Mouse (Mus musculus) midbrain, postnatal 0 days (tissue): ENCODE data around the gene Zfp740. TPM values are rescaled to one million over a fixed set of nuclear protein-coding genes. Genes with fewer than 3 reads are reported as not detected.

Experiments used
- ATAC-seq: fragments of 200-750 bp; cut with Nextera tagmentation; 2 replicates; pipeline ENCODE4 v1.8.0; 2017; ENCODE audit warnings: moderate number of reproducible peaks, mild to moderate bottlenecking, moderate TSS enrichment, moderate library complexity; ENCODE audit not compliant: low FRiP score
- DNase-seq: peaks from one replicate; pipeline ENCODE4 v3.0.0-alpha.2; 2015; ENCODE audit warnings: low spot score
- H3K27ac ChIP-seq: fragments of 300-500 bp; sonication (generic); 2 replicates; pipeline ENCODE4 v1.5.1; 2014; ENCODE audit warnings: low read depth, mild to moderate bottlenecking, low read length, mixed read lengths
- H3K27me3 ChIP-seq: fragments of 300-500 bp; sonication (generic); 2 replicates; pipeline ENCODE4 v1.6.1; 2014; ENCODE audit warnings: low read length, control low read depth, mixed read lengths; ENCODE audit not compliant: insufficient read depth
- H3K36me3 ChIP-seq: fragments of 300-500 bp; sonication (generic); 2 replicates; pipeline ENCODE4 v1.6.1; 2014; ENCODE audit warnings: low read length, control low read depth, mixed read lengths; ENCODE audit not compliant: insufficient read depth
- H3K4me1 ChIP-seq: fragments of 300-500 bp; sonication (generic); 2 replicates; pipeline ENCODE4 v1.6.1; 2014; ENCODE audit warnings: mild to moderate bottlenecking, control low read depth, antibody characterized with exemption, low read length, mixed read lengths; ENCODE audit not compliant: insufficient read depth
- H3K4me2 ChIP-seq: fragments of 300-500 bp; sonication (generic); 2 replicates; pipeline ENCODE4 v1.6.1; 2014; ENCODE audit warnings: low read depth, mild to moderate bottlenecking, low read length, mixed read lengths; ENCODE audit not compliant: poor library complexity, severe bottlenecking
- H3K4me3 ChIP-seq: fragments of 300-500 bp; sonication (generic); 2 replicates; pipeline ENCODE4 v1.5.1; 2014; ENCODE audit warnings: low read depth, mild to moderate bottlenecking, low read length, moderate library complexity
- H3K9ac ChIP-seq: fragments of 300-500 bp; sonication (generic); replicated peaks from 2 replicates; pipeline ENCODE4 v1.6.1; 2014; ENCODE audit warnings: mild to moderate bottlenecking, low read length, moderate library complexity, mixed read lengths; ENCODE audit not compliant: poor library complexity, severe bottlenecking
- H3K9me3 ChIP-seq: fragments of 300-500 bp; sonication (generic); 2 replicates; pipeline ENCODE4 v1.6.1; 2016; ENCODE audit warnings: low read length, control low read depth
- CTCF ChIP-seq: IDR thresholded peaks from 2 replicates; pipeline ENCODE4 v1.5.1; 2016; ENCODE audit warnings: antibody characterized with exemption, mild to moderate bottlenecking
- WGBS: fragments of 180-500 bp; shearing (Covaris S2); extraction: QIAGEN DNeasy Blood & Tissue Kit; methylation state at CpG from one replicate; pipeline ENCODE4 v1.1.7; 2014; 5-methylcytosine and 5-hydroxymethylcytosine counted together
- polyA plus RNA-seq: library from polyadenylated mRNA; unstranded; fragments of >200 nt; fragmentation: Nextera tagmentation; extraction: Ambion mirVana; gene quantifications from 2 replicates; pipeline ENCODE4 v1.2.1, GENCODE M21; 2015
- total RNA-seq: library from RNA; depleted of rRNA; stranded (reverse); fragments of >200 nt; gene quantifications from 2 replicates; pipeline ENCODE4 v1.2.3, GENCODE M21; 2014

The Zfp740 gene
- total and polyA plus RNA-seq, 2 experiments from 2014 or later: 27.6 to 42.9 TPM

DNA sequence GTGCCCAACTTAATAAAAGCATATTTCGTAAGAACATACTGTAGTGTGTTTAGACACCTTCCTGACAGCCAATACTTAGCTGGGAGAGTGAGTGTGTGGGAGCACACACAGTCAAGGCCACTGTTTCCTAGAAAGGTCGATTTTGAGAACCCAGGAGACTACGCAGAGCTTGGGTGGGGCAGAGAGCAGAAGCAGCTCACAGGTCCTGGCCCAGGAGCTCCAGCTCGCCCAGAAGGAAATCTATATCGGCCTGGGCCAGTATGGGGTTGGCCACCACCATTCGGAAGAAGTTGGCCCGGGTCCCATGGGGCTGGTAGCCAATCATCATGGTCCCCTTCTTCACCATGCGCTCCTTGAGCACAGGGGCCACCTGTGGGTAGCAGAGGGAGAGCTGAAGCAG lies 25.6 kb upstream of the Zfp740 start:
- H3K4me2 ChIP-seq: no peak overlapping the region
- H3K4me1 ChIP-seq: no peaks in the 10 kb centered on the region
- no peaks in the 10 kb centered on the region for H3K27me3 ChIP-seq
- H3K4me3 ChIP-seq: no peak overlapping the region
- no peak for TF ChIP-seq CTCF
- no peak for DNase-seq
- H3K9ac ChIP-seq: no peak overlapping the region
- ATAC-seq: no peak
- 88% methylated on average over 8 of the region's 8 CpGs for WGBS
- no peaks in the 10 kb centered on the region for H3K9me3 ChIP-seq
- peaks cover 4% of the 10 kb centered on the region; the same call in 1 of the 2 replicates for H3K36me3 ChIP-seq
- H3K27ac ChIP-seq: no peak overlapping the region

- no peak for ATAC-seq
- Histone ChIP-seq H3K27ac (no peak overlapping the region), H3K36me3 (peaks cover 4% of the 10 kb centered on the region; the same call in 1 of the 2 replicates), H3K4me3 (no peak overlapping the region), H3K27me3 (no peaks in the 10 kb centered on the region), H3K9me3 (no peaks in the 10 kb centered on the region), H3K9ac (no peak overlapping the region), H3K4me2 (no peak overlapping the region), H3K4me1 (no peaks in the 10 kb centered on the region)
- peak; percentile 94 for TF ChIP-seq CTCF
- WGBS: 27% methylated on average over 6 of the region's 6 CpGs
- peak; percentile 63 for DNase-seq
Measured at GRCm38 (mm10) chr15:102178279-102178678, 24.8 kb upstream of the Zfp740 start.

GRCm38 (mm10) chr15:102179106-102179505 lies 23.9 kb upstream of the Zfp740 start:
- DNase-seq (no peak), ATAC-seq (no peak)
- Histone ChIP-seq H3K27ac (no peak overlapping the region), H3K4me3 (no peak overlapping the region), H3K9ac (no peak overlapping the region), H3K4me2 (no peak overlapping the region), H3K9me3 (no peaks in the 10 kb centered on the region), H3K4me1 (no peaks in the 10 kb centered on the region), H3K27me3 (no peaks in the 10 kb centered on the region), H3K36me3 (peaks cover 4% of the 10 kb centered on the region)
- 82% methylated on average over 9 of the region's 9 CpGs for WGBS
- no peak for TF ChIP-seq CTCF

- H3K4me3 ChIP-seq: no peak overlapping the region
- no peaks in the 10 kb centered on the region for H3K9me3 ChIP-seq
- no peaks in the 10 kb centered on the region for H3K4me1 ChIP-seq
- no peak overlapping the region for H3K4me2 ChIP-seq
- no peaks in the 10 kb centered on the region for H3K27me3 ChIP-seq
- DNase-seq (no peak), ATAC-seq (no peak)
- no peak overlapping the region for H3K27ac ChIP-seq
- no peak overlapping the region for H3K9ac ChIP-seq
- peaks cover 4% of the 10 kb centered on the region for H3K36me3 ChIP-seq
- WGBS: 92% methylated on average over 14 of the region's 14 CpGs
- no peak for TF ChIP-seq CTCF
Measured at GRCm38 (mm10) chr15:102179924-102180323, 23.1 kb upstream of the Zfp740 start.

DNA sequence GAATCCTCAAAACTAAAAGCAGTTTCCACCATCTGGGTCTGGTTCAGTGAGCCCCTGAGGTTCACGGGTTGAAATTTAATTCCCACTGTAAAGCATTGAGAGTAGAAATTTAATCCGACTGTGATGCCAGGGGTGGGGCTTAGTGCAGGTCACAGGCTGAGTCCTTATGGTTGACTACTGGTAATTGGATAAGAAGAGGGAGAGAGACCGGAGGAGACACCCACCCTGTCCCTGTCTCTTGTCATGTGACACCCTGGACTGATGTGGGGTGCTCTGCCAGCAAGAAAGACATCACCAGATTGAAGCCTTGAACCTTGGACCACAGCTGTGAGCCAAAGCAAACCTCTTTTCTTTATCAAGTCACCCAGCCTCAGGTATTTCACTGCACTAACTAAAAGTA lies 20.0 kb upstream of the Zfp740 start:
- Histone ChIP-seq H3K9ac (no peak overlapping the region), H3K4me1 (no peaks in the 10 kb centered on the region), H3K4me2 (no peak overlapping the region), H3K9me3 (no peaks in the 10 kb centered on the region), H3K4me3 (no peak overlapping the region), H3K36me3 (peaks cover 4% of the 10 kb centered on the region), H3K27ac (no peak overlapping the region), H3K27me3 (no peaks in the 10 kb centered on the region)
- TF ChIP-seq CTCF: no peak
- 77% methylated on average over 3 of the region's 3 CpGs for WGBS
- ATAC-seq (no peak), DNase-seq (no peak)

- no peak overlapping the region for H3K9ac ChIP-seq
- H3K27me3 ChIP-seq: no peaks in the 10 kb centered on the region
- no peak for TF ChIP-seq CTCF
- no peaks in the 10 kb centered on the region for H3K4me1 ChIP-seq
- DNase-seq (no peak), ATAC-seq (no peak)
- WGBS: 84% methylated on average over 11 of the region's 11 CpGs
- H3K4me3 ChIP-seq: no peak overlapping the region
- H3K27ac ChIP-seq: no peak overlapping the region
- no peaks in the 10 kb centered on the region; the same call in 1 of the 2 replicates for H3K36me3 ChIP-seq
- H3K9me3 ChIP-seq: no peaks in the 10 kb centered on the region
- no peak overlapping the region for H3K4me2 ChIP-seq
Measured at GRCm38 (mm10) chr15:102186239-102186638, 16.8 kb upstream of the Zfp740 start.
